Mouse (Mus musculus): ENCODE data around the gene Zbtb20. TPM values are rescaled to one million over a fixed set of nuclear protein-coding genes. Genes with fewer than 3 reads are reported as not detected.

Gene Zbtb20
- polyA plus RNA-seq, 2 experiments = 0.40 to 2.2 TPM

DNA sequence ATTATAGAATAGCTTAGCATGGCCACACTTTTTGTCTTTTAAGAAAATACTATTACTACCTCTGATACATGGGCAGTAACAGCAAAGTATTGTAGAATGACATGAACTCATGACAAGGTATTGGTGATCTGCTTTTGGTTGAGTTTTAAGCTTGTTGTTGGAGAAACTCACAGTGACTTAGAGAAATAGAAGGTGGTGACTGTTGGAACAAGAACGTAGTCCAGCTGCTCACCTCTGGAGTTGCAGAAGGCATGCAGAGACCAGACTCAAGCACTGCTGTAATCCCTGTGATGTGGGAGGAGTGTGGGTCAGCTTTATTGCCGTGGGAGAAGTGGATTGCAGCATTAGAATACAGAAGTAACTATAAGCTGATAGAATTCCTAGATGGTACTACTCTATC lies 361.9 kb downstream of the Zbtb20 start:
- H3K36me3 ChIP-seq (replicated peaks; ENCODE audit: control insufficient read depth, insufficient read depth, low read depth) = no peaks in the 10 kb centered on the region
- no peaks in the 10 kb centered on the region for H3K27me3 ChIP-seq (ENCODE audit: control insufficient read depth, insufficient read depth, low read length)
- no peak for DNase-seq (ENCODE audit: low read depth in 3 of 3, low spot score in 3 of 3)
- no peak overlapping the region for H3K27ac ChIP-seq
- no peak overlapping the region for H3K4me3 ChIP-seq (ENCODE audit: insufficient read depth in 1 of 2, low read depth in 2 of 2, low read length in 2 of 2)
- H3K4me1 ChIP-seq (replicated peaks; ENCODE audit: control insufficient read depth in 2 of 2, insufficient read depth in 2 of 2, low read length in 1 of 2) = no peaks in the 10 kb centered on the region
- no peak for TF ChIP-seq EP300 (IDR thresholded peaks at IDR 0.05; ENCODE audit: low read depth)
- no peak for TF ChIP-seq CTCF (IDR thresholded peaks at IDR 0.05; ENCODE audit: low read depth)
- H3K9me3 ChIP-seq (ENCODE audit: control insufficient read depth, low read length) = no peaks in the 10 kb centered on the region
- no peak for ATAC-seq (ENCODE audit: insufficient read depth)
- H3K9ac ChIP-seq (replicated peaks) = no peak overlapping the region
- WGBS (ENCODE audit: insufficient replicate concordance) = 57% methylated on average over 2 of the region's 2 CpGs
- H3K4me2 ChIP-seq (ENCODE audit: low read depth) = no peak overlapping the region

DNA sequence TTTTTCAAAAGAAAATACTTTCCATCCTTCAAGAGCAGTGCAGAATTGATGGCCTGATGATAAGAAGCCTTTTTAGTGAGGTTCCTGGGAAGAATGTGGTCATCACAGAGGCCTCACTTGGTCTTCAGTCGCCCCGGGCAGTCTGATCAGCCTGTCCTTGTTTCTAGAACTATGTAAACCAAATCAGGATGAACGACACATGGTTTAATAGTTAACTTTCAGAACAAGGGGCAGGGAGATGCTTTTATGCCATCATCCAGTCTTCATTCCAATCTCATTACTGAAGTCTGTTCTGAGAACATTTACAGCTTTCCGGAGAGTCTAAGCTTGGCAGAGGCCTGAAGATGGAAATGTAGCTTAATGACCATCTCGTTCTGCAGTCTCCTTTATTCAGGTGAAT lies 371.3 kb downstream of the Zbtb20 start:
- Histone ChIP-seq H3K36me3 (replicated peaks; ENCODE audit: control insufficient read depth, insufficient read depth, low read depth) (no peaks in the 10 kb centered on the region), H3K4me1 (replicated peaks; ENCODE audit: control insufficient read depth in 2 of 2, insufficient read depth in 2 of 2, low read length in 1 of 2) (no peaks in the 10 kb centered on the region), H3K9ac (replicated peaks) (no peak overlapping the region), H3K27ac (no peak overlapping the region), H3K9me3 (ENCODE audit: control insufficient read depth, low read length) (no peaks in the 10 kb centered on the region), H3K4me3 (ENCODE audit: insufficient read depth in 1 of 2, low read depth in 2 of 2, low read length in 2 of 2) (no peak overlapping the region), H3K27me3 (ENCODE audit: control insufficient read depth, insufficient read depth, low read length) (no peaks in the 10 kb centered on the region), H3K4me2 (ENCODE audit: low read depth) (no peak overlapping the region)
- ATAC-seq (ENCODE audit: insufficient read depth) = no peak
- TF ChIP-seq CTCF (IDR thresholded peaks at IDR 0.05; ENCODE audit: low read depth) (no peak), EP300 (IDR thresholded peaks at IDR 0.05; ENCODE audit: low read depth) (no peak)
- 58% methylated on average over 5 of the region's 5 CpGs for WGBS (ENCODE audit: insufficient replicate concordance)
- DNase-seq (ENCODE audit: low read depth in 3 of 3, low spot score in 3 of 3) = no peak

DNA sequence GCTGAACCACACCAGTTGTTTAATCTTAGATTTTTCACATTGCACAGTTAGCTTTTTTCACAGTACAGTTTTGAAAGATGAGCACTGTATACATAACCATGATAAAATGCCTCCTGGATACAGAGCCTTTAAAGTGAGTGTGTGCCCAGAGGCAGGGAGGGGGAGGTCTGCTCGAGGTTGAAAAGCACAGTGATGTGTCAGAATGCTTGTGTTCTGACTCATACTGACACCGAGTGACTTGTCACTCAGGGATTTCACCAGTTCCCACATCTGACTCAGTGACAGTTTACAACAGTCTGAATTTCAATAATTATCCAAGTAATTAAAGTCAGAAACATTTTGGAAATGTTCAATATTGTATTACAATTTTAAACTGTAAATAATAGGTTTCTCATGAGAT lies 377.4 kb downstream of the Zbtb20 start:
- no peaks in the 10 kb centered on the region for H3K4me1 ChIP-seq (replicated peaks; ENCODE audit: control insufficient read depth in 2 of 2, insufficient read depth in 2 of 2, low read length in 1 of 2)
- no peak overlapping the region for H3K27ac ChIP-seq
- no peaks in the 10 kb centered on the region for H3K9me3 ChIP-seq (ENCODE audit: control insufficient read depth, low read length)
- DNase-seq (ENCODE audit: low read depth in 3 of 3, low spot score in 3 of 3) (no peak), ATAC-seq (ENCODE audit: insufficient read depth) (no peak)
- no peak overlapping the region for H3K4me2 ChIP-seq (ENCODE audit: low read depth)
- H3K27me3 ChIP-seq (ENCODE audit: control insufficient read depth, insufficient read depth, low read length) = no peaks in the 10 kb centered on the region
- no peak overlapping the region for H3K4me3 ChIP-seq (ENCODE audit: insufficient read depth in 1 of 2, low read depth in 2 of 2, low read length in 2 of 2)
- H3K9ac ChIP-seq (replicated peaks) = no peak overlapping the region
- no peaks in the 10 kb centered on the region for H3K36me3 ChIP-seq (replicated peaks; ENCODE audit: control insufficient read depth, insufficient read depth, low read depth)
- WGBS (ENCODE audit: insufficient replicate concordance) = 34% methylated on average over 2 of the region's 2 CpGs
- TF ChIP-seq CTCF (IDR thresholded peaks at IDR 0.05; ENCODE audit: low read depth) = no peak
- no peak for TF ChIP-seq EP300 (IDR thresholded peaks at IDR 0.05; ENCODE audit: low read depth)

DNA sequence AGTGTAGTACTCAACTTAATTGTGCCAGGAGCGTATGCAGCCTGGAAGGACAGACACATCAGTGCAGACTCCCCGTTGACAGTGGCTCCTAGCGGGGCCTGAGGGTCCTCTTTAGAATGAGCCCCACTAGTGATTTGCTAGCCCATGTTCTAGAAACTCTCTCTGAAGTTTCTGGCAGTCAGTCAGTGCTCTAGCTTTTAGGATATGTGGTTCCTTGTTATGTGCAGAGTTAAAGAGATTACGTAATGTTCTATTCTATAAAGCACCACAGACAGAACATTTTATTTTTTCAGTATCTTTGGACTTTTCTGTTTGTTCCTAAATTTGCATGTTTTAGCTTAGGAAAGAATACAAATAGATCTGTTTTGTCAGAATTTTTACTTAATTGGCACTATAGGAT lies 378.1 kb downstream of the Zbtb20 start:
- Histone ChIP-seq H3K36me3 (replicated peaks; ENCODE audit: control insufficient read depth, insufficient read depth, low read depth) (no peaks in the 10 kb centered on the region), H3K4me1 (replicated peaks; ENCODE audit: control insufficient read depth in 2 of 2, insufficient read depth in 2 of 2, low read length in 1 of 2) (no peaks in the 10 kb centered on the region), H3K27me3 (ENCODE audit: control insufficient read depth, insufficient read depth, low read length) (no peaks in the 10 kb centered on the region), H3K4me2 (ENCODE audit: low read depth) (no peak overlapping the region), H3K4me3 (ENCODE audit: insufficient read depth in 1 of 2, low read depth in 2 of 2, low read length in 2 of 2) (no peak overlapping the region), H3K27ac (no peak overlapping the region), H3K9ac (replicated peaks) (no peak overlapping the region), H3K9me3 (ENCODE audit: control insufficient read depth, low read length) (no peaks in the 10 kb centered on the region)
- ATAC-seq (ENCODE audit: insufficient read depth) = no peak
- WGBS (ENCODE audit: insufficient replicate concordance) = 70% methylated on average over 4 of the region's 4 CpGs
- DNase-seq (ENCODE audit: low read depth in 3 of 3, low spot score in 3 of 3) = no peak
- TF ChIP-seq CTCF (IDR thresholded peaks at IDR 0.05; ENCODE audit: low read depth) (no peak), EP300 (IDR thresholded peaks at IDR 0.05; ENCODE audit: low read depth) (no peak)

DNA sequence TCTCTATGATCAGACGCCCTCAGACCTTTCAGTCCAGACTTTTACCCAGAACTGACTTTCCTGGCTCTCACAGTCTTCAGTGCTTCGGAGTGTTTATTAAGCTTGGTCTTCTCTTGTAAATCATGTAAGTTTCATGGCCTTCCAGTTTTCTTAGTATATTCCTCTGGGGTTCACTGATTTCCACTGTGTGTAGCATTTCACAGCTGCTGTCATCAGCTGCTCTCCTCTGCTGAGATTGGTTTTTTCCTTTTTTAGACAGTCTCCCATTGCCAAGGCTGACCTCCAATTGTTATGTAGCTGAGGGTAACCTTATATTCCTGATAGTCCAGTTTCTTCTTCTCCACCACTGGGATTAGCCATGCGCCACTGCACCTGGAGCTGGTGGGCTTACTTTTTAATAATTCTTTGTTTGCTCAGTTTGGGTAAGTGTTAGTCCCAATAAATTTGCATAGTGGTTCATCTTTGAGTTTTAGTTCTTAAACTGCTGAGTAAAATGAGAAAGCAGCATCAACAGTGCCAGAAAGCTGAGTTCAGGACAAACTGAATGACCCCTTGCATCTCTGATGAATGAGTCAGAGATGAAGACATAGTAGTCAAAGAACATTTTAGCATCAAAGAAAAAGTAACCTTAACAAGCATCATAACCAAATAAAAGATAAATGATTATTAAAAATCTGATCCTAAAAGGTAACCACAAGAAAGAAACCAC lies 380.7 kb downstream of the Zbtb20 start:
- Histone ChIP-seq H3K4me3 (ENCODE audit: insufficient read depth in 1 of 2, low read depth in 2 of 2, low read length in 2 of 2) (no peak overlapping the region), H3K27ac (no peak overlapping the region), H3K9me3 (ENCODE audit: control insufficient read depth, low read length) (no peaks in the 10 kb centered on the region), H3K27me3 (ENCODE audit: control insufficient read depth, insufficient read depth, low read length) (no peaks in the 10 kb centered on the region), H3K4me2 (ENCODE audit: low read depth) (no peak overlapping the region), H3K9ac (replicated peaks) (no peak overlapping the region), H3K36me3 (replicated peaks; ENCODE audit: control insufficient read depth, insufficient read depth, low read depth) (no peaks in the 10 kb centered on the region), H3K4me1 (replicated peaks; ENCODE audit: control insufficient read depth in 2 of 2, insufficient read depth in 2 of 2, low read length in 1 of 2) (no peaks in the 10 kb centered on the region)
- ATAC-seq (ENCODE audit: insufficient read depth) (no peak), DNase-seq (ENCODE audit: low read depth in 3 of 3, low spot score in 3 of 3) (no peak)
- TF ChIP-seq CTCF (IDR thresholded peaks at IDR 0.05; ENCODE audit: low read depth) (no peak), EP300 (IDR thresholded peaks at IDR 0.05; ENCODE audit: low read depth) (no peak)
- 61% methylated on average over 3 of the region's 3 CpGs for WGBS (ENCODE audit: insufficient replicate concordance)

All from liver, embryonic 14.5 days (tissue).